Mouse (Mus musculus) liver, postnatal 0 days (tissue): ENCODE data around the gene Arpc3.

ENCODE experiments used
- CTCF ChIP-seq: sonication (generic); IDR thresholded peaks from 2 replicates; pipeline ENCODE4 v1.5.1; 2016; ENCODE audit warnings: antibody characterized with exemption, low read depth
- EP300 ChIP-seq: IDR thresholded peaks from 2 replicates; pipeline ENCODE4 v1.6.1; 2016; ENCODE audit warnings: antibody characterized with exemption, low read depth, mild to moderate bottlenecking

- TF ChIP-seq CTCF (no peak), EP300 (no peak)
These were observed 13.5 kb upstream of the Arpc3 start for GRCm38 (mm10) chr5:122378171-122378570.
